9 mouse cellular contexts compared by ENCODE assay signal in the genomic region with DNA sequence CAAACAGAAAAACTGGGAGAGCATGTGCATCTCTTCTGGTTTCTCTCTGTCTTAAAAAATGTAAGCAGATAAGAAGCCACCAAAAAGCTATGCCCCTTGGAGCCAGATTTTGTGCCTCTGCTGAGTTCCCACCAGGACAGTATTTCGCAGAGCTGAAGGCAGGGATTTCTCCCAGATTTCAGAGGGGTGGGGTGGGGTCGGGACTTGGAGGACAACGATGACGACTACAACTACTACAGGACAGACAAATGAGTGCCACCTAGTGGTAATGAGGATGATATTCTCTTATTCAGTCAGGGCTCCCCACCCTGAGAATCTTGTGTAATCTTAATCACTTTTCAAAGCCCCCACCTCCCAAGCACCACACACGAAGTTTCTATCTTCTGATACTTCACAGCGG. TPM values are rescaled to one million over a fixed set of nuclear protein-coding genes. Genes with fewer than 3 reads are reported as not detected.
DNase-seq lines count a peak whose midpoint lies in the region; ATAC-seq and TF ChIP-seq lines count a peak whose summit lies in the region.
"Had no signal": no experiment of that assay in that cellular context is flagged by ENCODE, and none has a peak within 500 bp of the region (broad histone marks: within the 10 kb centered on the region; RNA-seq: fewer than 3 reads in every experiment).

No protein-coding gene starts in this region.

- 26% methylated on average over 6 of the region's 6 CpGs for WGBS in hindbrain, postnatal 0 days

- intact Hi-C loops in gastrocnemius, adult 2 months (cut with DNase I) = loop anchor here (5.0 kb wide), 1 partner anchor 77 kb away; the partner anchor contains the start of gene Serpinb9

- DNase-seq in gastrocnemius, adult 2 months = no peak
- DNase-seq in gastrocnemius, postnatal 25 days = no peak
- DNase-seq in A20 (ENCODE audit: low read depth, low spot score) = peak; percentile 79
- peak; percentile 53 for DNase-seq in embryo, embryonic 11 days
- peak; percentile 55 for DNase-seq in hindbrain, postnatal 0 days (ENCODE audit: low spot score)
- DNase-seq in neural tube, embryonic 10.5 days (ENCODE audit: extremely low spot score, low spot score) = peak; percentile 27
- DNase-seq in right cerebral cortex, adult 18-20 months = no peak
- no peak for DNase-seq in gastrocnemius, adult 8-10 months (ENCODE audit: low spot score in 2 of 2)

- ATAC-seq in hindbrain, postnatal 0 days = peak; percentile 57; the same call in 1 of the 2 replicates

- no peaks in the 10 kb centered on the region for H3K9me3 ChIP-seq in hindbrain, postnatal 0 days (ENCODE audit: low read length)

- H3K9ac ChIP-seq in hindbrain, postnatal 0 days (replicated peaks; ENCODE audit: low read length) = no peak overlapping the region

- H3K4me2 ChIP-seq in hindbrain, postnatal 0 days (ENCODE audit: low read depth, low read length) = peak overlapping the region; percentile 25; the same call in 1 of the 2 replicates

- peak; percentile 68 for TF ChIP-seq CTCF in gastrocnemius, adult 2 months (IDR thresholded peaks at IDR 0.05)
- TF ChIP-seq CTCF in hindbrain, postnatal 0 days (IDR thresholded peaks at IDR 0.05; ENCODE audit: low read depth) = peak; percentile 67

- H3K27ac ChIP-seq in gastrocnemius, adult 2 months = no peak overlapping the region
- no peak overlapping the region for H3K27ac ChIP-seq in hindbrain, postnatal 0 days

- H3K4me3 ChIP-seq in gastrocnemius, adult 2 months = 0 out of 2 replicates have a peak overlapping the region, but pooled peaks have one; percentile 17
- H3K4me3 ChIP-seq in hindbrain, postnatal 0 days (ENCODE audit: low read length) = no peak overlapping the region

- H3K4me1 ChIP-seq in hindbrain, postnatal 0 days (ENCODE audit: insufficient read depth, low read length) = peaks cover 5% of the 10 kb centered on the region; the same call in 1 of the 2 replicates

- H3K27me3 ChIP-seq in hindbrain, postnatal 0 days (ENCODE audit: insufficient read depth, low read length) = no peaks in the 10 kb centered on the region

- H3K36me3 ChIP-seq in hindbrain, postnatal 0 days (ENCODE audit: insufficient read depth, low read length) = no peaks in the 10 kb centered on the region

RNA-seq across cellular contexts. Expression of gene Serpinb1b, which starts 1.0 kb away (rescaled TPM):
- not detected for total RNA-seq in gastrocnemius, adult 2 months (2021)
- total RNA-seq in gastrocnemius, postnatal 25 days (2021) = not detected
- 11.2 and 14.2 TPM in 2 replicates for total RNA-seq in hindbrain, postnatal 0 days (2014; rRNA removed)
- polyA plus RNA-seq in hindbrain, postnatal 0 days (2015; fragmentation: Nextera tagmentation; extraction: Ambion mirVana) = 30.6 and 37.9 TPM in 2 replicates
- not detected for total RNA-seq in gastrocnemius, adult 8-10 months (2022)

RNA-seq across cellular contexts. Expression of gene Serpinb9b, which starts 52.2 kb away (rescaled TPM):
- not detected for total RNA-seq in gastrocnemius, adult 2 months (2021)
- total RNA-seq in gastrocnemius, postnatal 25 days (2021) = not detected
- total RNA-seq in hindbrain, postnatal 0 days (2014; rRNA removed) = not detected in 2 replicates
- 0.13 and 0.25 TPM in 2 replicates for polyA plus RNA-seq in hindbrain, postnatal 0 days (2015; fragmentation: Nextera tagmentation; extraction: Ambion mirVana)
- total RNA-seq in gastrocnemius, adult 8-10 months (2022) = not detected
- total RNA-seq: layer of hippocampus, adult 18-20 months had no signal

Comparison
In these comparisons a context has a peak if more than half of its experiments do, and no peak if none do; other contexts are left out.
1. DNase-seq: peak in A20 (single experiment), embryo, embryonic 11 days (single experiment), hindbrain, postnatal 0 days (single experiment) and neural tube, embryonic 10.5 days (single experiment); none in gastrocnemius, adult 2 months (single experiment), gastrocnemius, postnatal 25 days (single experiment), right cerebral cortex, adult 18-20 months (single experiment) and gastrocnemius, adult 8-10 months (0 of 2).
2. RNA of gene Serpinb1b, which starts 1.0 kb away (total RNA-seq): 11.2 to 14.2 TPM in hindbrain, postnatal 0 days; not detected in gastrocnemius, postnatal 25 days, not detected in gastrocnemius, adult 2 months and not detected in gastrocnemius, adult 8-10 months; every median in the first group is over 10 times any median in the second.